Mouse (Mus musculus): ENCODE results near the gene Mettl22.
A peak's percentile ranks its signal among the peaks of the same experiment; 100 is the strongest.

Mettl22 gene

DNA sequence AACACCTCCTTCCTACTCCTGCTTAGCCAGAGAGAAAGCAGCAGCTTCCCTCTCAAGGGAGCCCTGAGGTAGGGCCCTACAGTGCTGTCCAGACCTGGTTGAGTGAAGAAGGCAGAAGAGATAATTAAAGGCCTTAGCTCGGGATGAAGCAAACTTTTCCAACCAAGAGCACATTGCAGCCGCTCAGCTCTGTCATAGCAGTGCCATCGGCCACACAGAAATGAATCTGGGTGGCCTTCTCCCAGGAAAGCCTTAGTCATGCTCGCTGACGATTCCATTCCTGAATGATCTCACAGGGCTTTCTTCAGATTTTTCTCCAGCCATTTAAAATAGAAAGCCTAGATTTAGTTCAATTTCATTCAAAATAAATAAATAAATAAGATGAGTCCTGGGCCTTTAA lies 39.3 kb downstream of the Mettl22 start:
- DNase-seq (ENCODE audit: extremely low spot score, low read depth, low spot score): no peak

DNA sequence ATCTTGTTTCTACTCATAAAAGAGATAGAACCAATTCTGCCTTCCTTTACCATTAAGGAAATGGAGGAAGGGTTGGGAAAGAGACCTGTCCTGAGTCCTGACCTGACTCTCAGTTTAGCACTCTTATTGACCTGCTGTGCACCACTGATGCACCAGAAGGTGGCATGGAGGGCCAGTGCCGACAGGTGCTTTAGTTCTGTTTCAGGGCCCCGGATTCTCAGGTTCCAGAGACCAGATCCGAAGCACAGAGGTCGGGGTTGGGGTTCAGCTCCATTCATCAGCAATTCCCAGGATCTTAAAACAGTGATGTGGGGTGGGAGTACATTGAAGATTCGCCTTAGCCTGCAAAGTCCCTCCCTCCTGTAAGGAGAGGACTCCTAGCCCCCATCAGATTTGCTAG lies 42.2 kb downstream of the Mettl22 start:
- no peak for DNase-seq (ENCODE audit: extremely low spot score, low read depth, low spot score)

GRCm38 (mm10) chr16:8513236-8513906 lies 42.8 kb downstream of the Mettl22 start, which contains the start of gene Abat:
Gene Abat (plus strand): TSS chr16:8513429.
- peak; percentile 44 for DNase-seq (ENCODE audit: extremely low spot score, low read depth, low spot score)

GRCm38 (mm10) chr16:8514180-8514579 lies 43.6 kb downstream of the Mettl22 start:
- no peak for DNase-seq (ENCODE audit: extremely low spot score, low read depth, low spot score)

GRCm38 (mm10) chr16:8520525-8520924 lies 49.9 kb downstream of the Mettl22 start:
- no peak for DNase-seq (ENCODE audit: extremely low spot score, low read depth, low spot score)

DNA sequence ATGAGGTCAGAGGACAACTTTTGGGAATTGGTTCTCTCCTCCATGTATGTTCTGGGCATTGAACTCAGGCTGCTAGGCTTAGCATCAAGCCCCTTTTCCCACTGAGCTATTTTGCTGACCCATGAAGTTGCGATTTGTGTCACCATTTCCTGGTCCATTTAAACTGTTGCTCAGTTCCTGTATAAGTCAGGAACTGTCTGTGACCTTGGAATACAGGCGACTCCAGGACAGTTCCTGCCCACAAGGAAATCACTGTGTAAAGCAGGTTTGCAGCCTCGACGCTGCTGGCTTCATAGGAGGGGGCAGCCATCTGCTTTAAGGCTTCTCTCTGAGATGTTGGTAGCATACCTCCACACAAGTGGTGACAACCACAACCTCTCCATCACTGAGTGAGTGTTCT lies 50.7 kb downstream of the Mettl22 start:
- no peak for DNase-seq (ENCODE audit: extremely low spot score, low read depth, low spot score)

GRCm38 (mm10) chr16:8523480-8524144 lies 53.0 kb downstream of the Mettl22 start:
- DNase-seq (ENCODE audit: extremely low spot score, low read depth, low spot score): no peak

- DNase-seq (ENCODE audit: extremely low spot score, low read depth, low spot score): no peak
Observed at GRCm38 (mm10) chr16:8524163-8524847, 53.7 kb downstream of the Mettl22 start.

DNA sequence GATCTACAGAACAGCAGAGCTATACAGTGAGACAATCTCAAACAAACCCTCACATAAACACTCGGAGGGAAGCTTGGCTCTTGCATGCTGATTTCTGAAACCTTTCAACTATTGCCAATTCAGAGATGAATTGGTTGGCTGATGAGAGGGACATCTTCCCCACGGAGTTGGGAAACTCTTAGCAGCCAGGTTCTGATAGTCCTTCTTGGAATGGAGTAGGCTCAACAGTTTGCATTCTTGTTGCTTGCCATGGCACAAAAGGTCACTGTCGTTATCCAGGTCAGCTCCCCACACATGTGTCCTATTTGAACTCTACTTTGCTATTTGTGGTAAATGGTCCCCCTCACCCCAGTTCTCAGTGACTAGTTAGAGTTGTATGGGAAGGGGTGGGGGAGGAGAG lies 54.7 kb downstream of the Mettl22 start:
- no peak for DNase-seq (ENCODE audit: extremely low spot score, low read depth, low spot score)

GRCm38 (mm10) chr16:8525877-8526276 lies 55.3 kb downstream of the Mettl22 start:
- DNase-seq (ENCODE audit: extremely low spot score, low read depth, low spot score): no peak

DNA sequence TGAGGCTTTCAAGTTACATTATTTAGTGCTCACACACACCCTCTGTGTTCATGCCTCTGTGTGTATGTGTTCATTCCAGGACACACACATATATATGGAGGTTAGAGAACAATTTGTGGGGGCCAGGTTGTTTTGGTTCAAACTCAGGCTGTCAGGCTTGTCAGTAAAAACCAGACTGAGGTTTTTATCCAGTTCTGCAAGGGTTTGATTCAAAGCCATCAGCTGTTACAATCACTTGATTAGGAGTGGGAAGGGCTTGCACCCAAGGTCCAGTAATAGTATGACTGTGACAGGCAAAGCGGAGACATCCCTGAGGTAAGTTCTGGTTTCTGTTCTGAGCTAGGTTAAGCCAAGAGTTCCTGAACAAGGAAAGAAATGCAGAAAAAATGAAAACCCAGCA lies 58.8 kb downstream of the Mettl22 start:
- no peak for DNase-seq (ENCODE audit: extremely low spot score, low read depth, low spot score)

- no peak for DNase-seq (ENCODE audit: extremely low spot score, low read depth, low spot score)
Observed at GRCm38 (mm10) chr16:8530018-8530417, 59.4 kb downstream of the Mettl22 start.

- DNase-seq (ENCODE audit: extremely low spot score, low read depth, low spot score): no peak
Observed at GRCm38 (mm10) chr16:8532461-8532860, 61.9 kb downstream of the Mettl22 start.

- no peak for DNase-seq (ENCODE audit: extremely low spot score, low read depth, low spot score)
Observed at GRCm38 (mm10) chr16:8532894-8533293, 62.3 kb downstream of the Mettl22 start.

DNA sequence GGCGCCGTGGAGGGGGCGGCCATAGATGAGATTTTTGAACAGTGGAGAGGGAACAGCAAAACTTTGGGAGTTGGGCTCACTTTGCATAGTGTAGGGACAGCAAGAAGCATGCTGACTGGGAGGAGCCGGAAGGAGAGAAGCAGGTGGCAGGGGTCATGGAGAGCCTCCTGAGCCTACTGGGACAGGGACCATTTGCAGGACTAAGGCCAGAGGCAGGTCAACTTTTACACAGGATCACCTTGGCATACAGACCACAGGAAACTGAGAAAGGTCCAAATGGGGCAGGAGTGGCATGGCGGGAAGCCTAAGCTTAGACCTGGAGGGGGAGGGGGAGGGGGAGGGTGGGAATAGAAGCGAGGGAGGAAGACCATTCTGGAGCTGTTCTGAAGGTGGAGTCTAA lies 62.9 kb downstream of the Mettl22 start:
- no peak for DNase-seq (ENCODE audit: extremely low spot score, low read depth, low spot score)

- no peak for DNase-seq (ENCODE audit: extremely low spot score, low read depth, low spot score)
Observed at GRCm38 (mm10) chr16:8534466-8535200, 64.0 kb downstream of the Mettl22 start.

GRCm38 (mm10) chr16:8535411-8535810 lies 64.8 kb downstream of the Mettl22 start:
- DNase-seq (ENCODE audit: extremely low spot score, low read depth, low spot score): no peak

GRCm38 (mm10) chr16:8539150-8539865 lies 68.7 kb downstream of the Mettl22 start:
- peak; percentile 60 for DNase-seq (ENCODE audit: extremely low spot score, low read depth, low spot score)

All from hindlimb bud, embryonic 11.5 days (tissue).